Mouse (Mus musculus) inflammation-experienced regulatory T-cells, adult 6 months (primary cell): Measurements from ENCODE around the gene Ldlr. TPM values are rescaled to one million over a fixed set of nuclear protein-coding genes. Genes with fewer than 3 reads are reported as not detected.
"Not testable (repeated sequence)": the region's sequence is repeated elsewhere in the genome, so short reads cannot be mapped to it uniquely, and the experiment has no call there.

Experiments used
- ATAC-seq: one replicate; pipeline ENCODE4 v1.8.0; 2017
- polyA plus RNA-seq, 3 experiments: library from polyadenylated mRNA; unstranded; fragments of 100-300 nt; shearing (Covaris generic); gene quantifications; one replicate each; pipeline ENCODE4 v1.2.1; 2017

The Ldlr gene
- 10 to 100 TPM in 2 of 3 experiments, 1 to 10 TPM in 1; 9.2 to 21.2 (median 14.6) TPM for polyA plus RNA-seq

GRCm38 (mm10) chr9:21723377-21724146 is at the start of gene Ldlr:
Ldlr (plus strand) TSS chr9:21723483.
- ATAC-seq: peak; percentile 65

- ATAC-seq: no peak
Measured at GRCm38 (mm10) chr9:21677706-21678105, 45.6 kb upstream of the Ldlr start.

GRCm38 (mm10) chr9:21680448-21680847 is 42.8 kb upstream of the Ldlr start:
- ATAC-seq: no peak

GRCm38 (mm10) chr9:21682827-21683226 is 40.5 kb upstream of the Ldlr start:
- no peak for ATAC-seq

- ATAC-seq: no peak
Measured at GRCm38 (mm10) chr9:21683897-21684296, 39.4 kb upstream of the Ldlr start.

- ATAC-seq: no peak
Measured at GRCm38 (mm10) chr9:21688554-21688953, 34.7 kb upstream of the Ldlr start.

GRCm38 (mm10) chr9:21690031-21690430 is 33.3 kb upstream of the Ldlr start:
- ATAC-seq: no peak

GRCm38 (mm10) chr9:21691862-21692261 is 31.4 kb upstream of the Ldlr start:
- ATAC-seq: no peak

GRCm38 (mm10) chr9:21692491-21692890 is 30.8 kb upstream of the Ldlr start:
- ATAC-seq: no peak

- no peak for ATAC-seq
Measured at GRCm38 (mm10) chr9:21694071-21694470, 29.2 kb upstream of the Ldlr start.

GRCm38 (mm10) chr9:21695229-21695792 is 28.0 kb upstream of the Ldlr start:
- no peak for ATAC-seq

GRCm38 (mm10) chr9:21697121-21697520 is 26.2 kb upstream of the Ldlr start:
- no peak for ATAC-seq

- ATAC-seq: not testable (repeated sequence)
Measured at GRCm38 (mm10) chr9:21699280-21699679, 24.0 kb upstream of the Ldlr start.

GRCm38 (mm10) chr9:21701091-21701490 is 22.2 kb upstream of the Ldlr start:
- ATAC-seq: no peak

- ATAC-seq: no peak
Measured at GRCm38 (mm10) chr9:21703494-21703893, 19.8 kb upstream of the Ldlr start.

GRCm38 (mm10) chr9:21706085-21706484 is 17.2 kb upstream of the Ldlr start:
- ATAC-seq: no peak

GRCm38 (mm10) chr9:21706586-21707265 is 16.6 kb upstream of the Ldlr start:
- no peak for ATAC-seq

GRCm38 (mm10) chr9:21709340-21709739 is 13.9 kb upstream of the Ldlr start:
- no peak for ATAC-seq

GRCm38 (mm10) chr9:21715298-21715697 is 8.0 kb upstream of the Ldlr start:
- ATAC-seq: no peak

- ATAC-seq: no peak
Measured at GRCm38 (mm10) chr9:21717015-21717414, 6.3 kb upstream of the Ldlr start.

GRCm38 (mm10) chr9:21721036-21721435 is 2.2 kb upstream of the Ldlr start:
- ATAC-seq: no peak

- peak; percentile 92 for ATAC-seq
Measured at GRCm38 (mm10) chr9:21724147-21724536, 859 bp downstream of the Ldlr start.

GRCm38 (mm10) chr9:21725224-21726121 is 2.2 kb downstream of the Ldlr start:
- no peak for ATAC-seq
